Mouse (Mus musculus): ENCODE data around the gene Echdc2. TPM values are rescaled to one million over a fixed set of nuclear protein-coding genes. Genes with fewer than 3 reads are reported as not detected.

Gene Echdc2
- polyA plus RNA-seq, 1 experiment from 2014 or later, result 17.3 TPM

- no peak for ATAC-seq (replicated peaks; ENCODE audit: insufficient number of reproducible peaks, low FRiP score, low TSS enrichment)
- no peak overlapping the region for H3K9ac ChIP-seq (ENCODE audit: low read depth, low read length)
- H3K4me3 ChIP-seq (ENCODE audit: low read depth, low read length), result no peak overlapping the region
- no peak overlapping the region for H3K4me2 ChIP-seq
- no peaks in the 10 kb centered on the region for H3K36me3 ChIP-seq (ENCODE audit: control insufficient read depth, insufficient read depth, low read length)
- WGBS (ENCODE audit: insufficient replicate concordance), result 81% methylated on average over 4 of the region's 4 CpGs
- no peaks in the 10 kb centered on the region for H3K4me1 ChIP-seq (ENCODE audit: control insufficient read depth, insufficient read depth, low read length)
- no peaks in the 10 kb centered on the region for H3K27me3 ChIP-seq (ENCODE audit: control insufficient read depth, insufficient read depth, low read length)
- no peaks in the 10 kb centered on the region for H3K9me3 ChIP-seq (replicated peaks; ENCODE audit: control insufficient read depth, low read length)
- no peak overlapping the region for H3K27ac ChIP-seq (ENCODE audit: low read depth, low read length)
Measured at GRCm38 (mm10) chr4:108166874-108167273, 1.6 kb downstream of the Echdc2 start.

GRCm38 (mm10) chr4:108168056-108168455 is 2.8 kb downstream of the Echdc2 start:
- 79% methylated on average over 6 of the region's 6 CpGs for WGBS (ENCODE audit: insufficient replicate concordance)
- Histone ChIP-seq H3K4me1 (ENCODE audit: control insufficient read depth, insufficient read depth, low read length) (no peaks in the 10 kb centered on the region), H3K9ac (ENCODE audit: low read depth, low read length) (no peak overlapping the region), H3K4me2 (no peak overlapping the region), H3K36me3 (ENCODE audit: control insufficient read depth, insufficient read depth, low read length) (no peaks in the 10 kb centered on the region), H3K4me3 (ENCODE audit: low read depth, low read length) (no peak overlapping the region), H3K27ac (ENCODE audit: low read depth, low read length) (no peak overlapping the region), H3K27me3 (ENCODE audit: control insufficient read depth, insufficient read depth, low read length) (no peaks in the 10 kb centered on the region), H3K9me3 (replicated peaks; ENCODE audit: control insufficient read depth, low read length) (no peaks in the 10 kb centered on the region)
- ATAC-seq (replicated peaks; ENCODE audit: insufficient number of reproducible peaks, low FRiP score, low TSS enrichment), result no peak

GRCm38 (mm10) chr4:108182278-108182677 is 17.0 kb downstream of the Echdc2 start:
- no peaks in the 10 kb centered on the region for H3K4me1 ChIP-seq (ENCODE audit: control insufficient read depth, insufficient read depth, low read length)
- WGBS (ENCODE audit: insufficient replicate concordance), result 46% methylated on average over 1 of the region's 1 CpGs
- H3K9ac ChIP-seq (ENCODE audit: low read depth, low read length), result no peak overlapping the region
- no peak for ATAC-seq (replicated peaks; ENCODE audit: insufficient number of reproducible peaks, low FRiP score, low TSS enrichment)
- no peaks in the 10 kb centered on the region for H3K36me3 ChIP-seq (ENCODE audit: control insufficient read depth, insufficient read depth, low read length)
- H3K4me3 ChIP-seq (ENCODE audit: low read depth, low read length), result no peak overlapping the region
- no peak overlapping the region for H3K4me2 ChIP-seq
- no peaks in the 10 kb centered on the region for H3K27me3 ChIP-seq (ENCODE audit: control insufficient read depth, insufficient read depth, low read length)
- no peak overlapping the region for H3K27ac ChIP-seq (ENCODE audit: low read depth, low read length)
- no peaks in the 10 kb centered on the region for H3K9me3 ChIP-seq (replicated peaks; ENCODE audit: control insufficient read depth, low read length)

- H3K4me3 ChIP-seq (ENCODE audit: low read depth, low read length), result no peak overlapping the region
- H3K4me1 ChIP-seq (ENCODE audit: control insufficient read depth, insufficient read depth, low read length), result no peaks in the 10 kb centered on the region
- ATAC-seq (replicated peaks; ENCODE audit: insufficient number of reproducible peaks, low FRiP score, low TSS enrichment), result no peak
- H3K27me3 ChIP-seq (ENCODE audit: control insufficient read depth, insufficient read depth, low read length), result no peaks in the 10 kb centered on the region
- no peak overlapping the region for H3K27ac ChIP-seq (ENCODE audit: low read depth, low read length)
- no peak overlapping the region for H3K4me2 ChIP-seq
- H3K36me3 ChIP-seq (ENCODE audit: control insufficient read depth, insufficient read depth, low read length), result no peaks in the 10 kb centered on the region
- no peak overlapping the region for H3K9ac ChIP-seq (ENCODE audit: low read depth, low read length)
- WGBS (ENCODE audit: insufficient replicate concordance), result 73% methylated on average over 2 of the region's 2 CpGs
- H3K9me3 ChIP-seq (replicated peaks; ENCODE audit: control insufficient read depth, low read length), result no peaks in the 10 kb centered on the region
Measured at GRCm38 (mm10) chr4:108192821-108193323, 27.6 kb downstream of the Echdc2 start.

- Histone ChIP-seq H3K9ac (ENCODE audit: low read depth, low read length) (no peak overlapping the region), H3K27ac (ENCODE audit: low read depth, low read length) (no peak overlapping the region), H3K4me2 (no peak overlapping the region), H3K36me3 (ENCODE audit: control insufficient read depth, insufficient read depth, low read length) (no peaks in the 10 kb centered on the region), H3K4me3 (ENCODE audit: low read depth, low read length) (no peak overlapping the region), H3K27me3 (ENCODE audit: control insufficient read depth, insufficient read depth, low read length) (no peaks in the 10 kb centered on the region), H3K9me3 (replicated peaks; ENCODE audit: control insufficient read depth, low read length) (no peaks in the 10 kb centered on the region), H3K4me1 (ENCODE audit: control insufficient read depth, insufficient read depth, low read length) (no peaks in the 10 kb centered on the region)
- no peak for ATAC-seq (replicated peaks; ENCODE audit: insufficient number of reproducible peaks, low FRiP score, low TSS enrichment)
- WGBS (ENCODE audit: insufficient replicate concordance), result 71% methylated on average over 6 of the region's 6 CpGs
Measured at GRCm38 (mm10) chr4:108196277-108196855, 31.1 kb downstream of the Echdc2 start.

GRCm38 (mm10) chr4:108199236-108199635 is 34.0 kb downstream of the Echdc2 start:
- Histone ChIP-seq H3K27ac (ENCODE audit: low read depth, low read length) (no peak overlapping the region), H3K4me1 (ENCODE audit: control insufficient read depth, insufficient read depth, low read length) (no peaks in the 10 kb centered on the region), H3K4me3 (ENCODE audit: low read depth, low read length) (no peak overlapping the region), H3K27me3 (ENCODE audit: control insufficient read depth, insufficient read depth, low read length) (no peaks in the 10 kb centered on the region), H3K4me2 (no peak overlapping the region), H3K9me3 (replicated peaks; ENCODE audit: control insufficient read depth, low read length) (no peaks in the 10 kb centered on the region), H3K9ac (ENCODE audit: low read depth, low read length) (no peak overlapping the region), H3K36me3 (ENCODE audit: control insufficient read depth, insufficient read depth, low read length) (no peaks in the 10 kb centered on the region)
- WGBS (ENCODE audit: insufficient replicate concordance), result 62% methylated on average over 2 of the region's 2 CpGs
- ATAC-seq (replicated peaks; ENCODE audit: insufficient number of reproducible peaks, low FRiP score, low TSS enrichment), result no peak

- no peaks in the 10 kb centered on the region for H3K9me3 ChIP-seq (replicated peaks; ENCODE audit: control insufficient read depth, low read length)
- WGBS (ENCODE audit: insufficient replicate concordance), result 79% methylated on average over 6 of the region's 6 CpGs
- H3K36me3 ChIP-seq (ENCODE audit: control insufficient read depth, insufficient read depth, low read length), result no peaks in the 10 kb centered on the region
- no peak for ATAC-seq (replicated peaks; ENCODE audit: insufficient number of reproducible peaks, low FRiP score, low TSS enrichment)
- H3K27me3 ChIP-seq (ENCODE audit: control insufficient read depth, insufficient read depth, low read length), result no peaks in the 10 kb centered on the region; the same call in 1 of the 2 replicates
- H3K9ac ChIP-seq (ENCODE audit: low read depth, low read length), result no peak overlapping the region
- no peak overlapping the region for H3K27ac ChIP-seq (ENCODE audit: low read depth, low read length)
- no peak overlapping the region for H3K4me3 ChIP-seq (ENCODE audit: low read depth, low read length)
- no peaks in the 10 kb centered on the region for H3K4me1 ChIP-seq (ENCODE audit: control insufficient read depth, insufficient read depth, low read length)
- H3K4me2 ChIP-seq, result no peak overlapping the region
Measured at GRCm38 (mm10) chr4:108204629-108205028, 39.4 kb downstream of the Echdc2 start.

GRCm38 (mm10) chr4:108213023-108213422 is 47.8 kb downstream of the Echdc2 start:
- no peaks in the 10 kb centered on the region for H3K4me1 ChIP-seq (ENCODE audit: control insufficient read depth, insufficient read depth, low read length)
- no peak overlapping the region for H3K4me2 ChIP-seq
- H3K27me3 ChIP-seq (ENCODE audit: control insufficient read depth, insufficient read depth, low read length), result peaks cover 18% of the 10 kb centered on the region
- no peak overlapping the region for H3K4me3 ChIP-seq (ENCODE audit: low read depth, low read length)
- 80% methylated on average over 2 of the region's 2 CpGs for WGBS (ENCODE audit: insufficient replicate concordance)
- no peaks in the 10 kb centered on the region for H3K9me3 ChIP-seq (replicated peaks; ENCODE audit: control insufficient read depth, low read length)
- no peak overlapping the region for H3K27ac ChIP-seq (ENCODE audit: low read depth, low read length)
- H3K9ac ChIP-seq (ENCODE audit: low read depth, low read length), result no peak overlapping the region
- no peaks in the 10 kb centered on the region for H3K36me3 ChIP-seq (ENCODE audit: control insufficient read depth, insufficient read depth, low read length)
- ATAC-seq (replicated peaks; ENCODE audit: insufficient number of reproducible peaks, low FRiP score, low TSS enrichment), result no peak
